Mouse (Mus musculus) Patski (cell line): ENCODE measurements around the gene Rpl18a. TPM values are rescaled to one million over a fixed set of nuclear protein-coding genes. Genes with fewer than 3 reads are reported as not detected.

Source experiments
- ATAC-seq: fragments of 100-300 bp; one replicate; pipeline ENCODE4 v1.8.0; 2021
- CTCF ChIA-PET: fragments of 350-600 bp; sonication (Branson Sonifier 250); formaldehyde crosslinking; loops from one replicate; lab custom pipeline; 2022; ENCODE audit warnings: inconsistent platforms; lab: Charles Lee
- POLR2A ChIA-PET: fragments of 350-600 bp; sonication (Branson Sonifier 250); formaldehyde crosslinking; loops from one replicate; lab custom pipeline; 2022; ENCODE audit warnings: antibody characterized with exemption, inconsistent platforms; lab: Charles Lee
- DNase-seq: peaks from one replicate; pipeline ENCODE4 v3.0.0-alpha.2; 2011; ENCODE audit warnings: low read depth, low spot score
- H3K27me3 ChIP-seq: fragments of 371-371 bp; one replicate; pipeline ENCODE4 v1.5.1; 2021
- CTCF ChIP-seq: fragments of 100-300 bp; IDR thresholded peaks from one replicate; pipeline ENCODE4 v1.5.1; 2021
- in situ Hi-C: fragments of 300-500 bp; cut with MboI; formaldehyde crosslinking; loops from 3 replicates; pipeline ENCODE4 v1.11.1; 2018; ENCODE audit warnings: low pct_unique_long_range_greater_than_20kb, mixed read lengths
- polyA plus RNA-seq: library from polyadenylated mRNA; unstranded; gene quantifications from one replicate; pipeline ENCODE4 v1.2.3, GENCODE M21; 2021

Gene Rpl18a
- polyA plus RNA-seq, 1 experiment from 2014 or later = 1,930 TPM

DNA sequence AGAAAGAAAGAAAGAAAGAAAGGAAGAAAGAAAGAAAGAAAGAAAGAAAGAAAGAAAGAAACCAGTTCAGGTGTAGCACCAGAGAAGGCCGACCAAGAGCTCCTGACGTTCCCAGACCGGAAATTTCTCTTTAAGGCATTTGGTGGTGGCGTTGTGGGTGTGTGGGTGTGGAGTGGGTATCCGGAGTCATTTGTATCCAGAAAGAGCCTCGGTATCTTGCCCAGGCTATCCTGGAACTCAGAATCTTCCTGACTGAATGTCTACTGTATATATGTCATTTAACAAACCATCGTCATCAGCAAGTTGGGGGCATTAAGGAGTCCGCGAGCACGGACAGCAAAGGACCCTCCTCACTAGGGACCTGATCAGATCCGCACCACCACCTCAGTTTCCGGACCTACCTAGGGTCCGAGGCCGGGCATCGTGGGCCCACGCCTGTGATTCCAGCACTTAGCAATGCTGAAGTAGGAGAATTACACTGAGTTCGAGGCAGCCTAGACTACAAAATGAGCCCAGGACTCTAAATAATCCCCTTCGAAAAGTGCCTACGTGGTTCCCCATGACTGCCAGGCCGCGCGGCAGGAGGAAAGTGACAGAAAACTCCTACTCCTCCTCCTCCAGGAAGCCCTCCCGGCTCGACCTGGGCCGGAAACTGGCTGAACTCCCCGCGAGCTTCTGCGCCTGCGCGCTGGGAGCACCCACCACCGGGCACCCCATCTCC is 24.4 kb downstream of the Rpl18a start:
- in situ Hi-C loops = no loop called here
- no peak for TF ChIP-seq CTCF
- DNase-seq (no peak), ATAC-seq (no peak)
- H3K27me3 ChIP-seq = no peaks in the 10 kb centered on the region
- ChIA-PET POLR2A (interaction anchor here (0.9 to 1.2 kb wide), 4 partner anchors 16 to 33 kb away, joined by 3 to 4 read pairs (median 3); partner anchors contain the start of gene Map1s), CTCF (interaction anchor here (0.7 to 3.1 kb wide), 9 partner anchors 15 to 144 kb away, joined by 3 to 17 read pairs (median 3); partner anchors contain the start of gene Rpl18a)

DNA sequence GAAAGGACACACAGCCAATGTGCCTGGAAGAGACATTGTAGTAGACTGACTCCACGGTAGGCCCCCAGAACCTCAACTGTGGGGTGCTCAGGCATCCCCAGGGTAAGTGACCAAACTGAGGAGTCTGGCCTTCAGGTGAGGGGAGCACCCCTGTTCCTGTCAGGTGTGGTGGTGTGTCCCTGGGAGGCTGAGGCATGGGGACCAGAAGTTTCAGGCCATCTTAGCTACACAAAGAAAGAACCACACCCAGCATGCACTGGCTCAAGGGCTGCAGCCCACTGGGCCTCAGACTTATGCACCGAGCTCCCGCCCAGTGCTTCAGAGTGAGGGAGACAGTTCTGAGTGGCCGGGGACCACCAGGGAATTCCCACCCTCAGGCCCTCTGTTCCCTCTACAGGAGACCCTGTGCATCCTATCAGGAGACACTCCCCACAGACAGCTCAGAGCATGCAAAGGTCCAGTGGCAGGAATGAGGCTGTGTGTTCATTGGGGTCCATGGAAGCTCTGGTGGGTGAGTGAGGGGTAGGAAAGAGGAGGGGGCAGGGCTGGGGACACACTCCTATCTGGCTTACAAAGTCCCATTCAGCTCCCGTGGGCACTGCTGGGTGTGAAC is 25.9 kb downstream of the Rpl18a start:
- ChIA-PET CTCF (interaction anchor here (1.2 to 3.4 kb wide), 4 partner anchors 9 to 30 kb away, joined by 3 to 17 read pairs (median 10); partner anchors contain the start of gene Rpl18a), POLR2A (interaction anchor here (1.1 to 1.2 kb wide), 2 partner anchors 15 to 27 kb away, joined by 3 read pairs; no protein-coding TSS in a partner anchor)
- H3K27me3 ChIP-seq = no peaks in the 10 kb centered on the region
- no peak for TF ChIP-seq CTCF
- DNase-seq = no peak
- ATAC-seq = no peak
- in situ Hi-C loops = no loop called here

DNA sequence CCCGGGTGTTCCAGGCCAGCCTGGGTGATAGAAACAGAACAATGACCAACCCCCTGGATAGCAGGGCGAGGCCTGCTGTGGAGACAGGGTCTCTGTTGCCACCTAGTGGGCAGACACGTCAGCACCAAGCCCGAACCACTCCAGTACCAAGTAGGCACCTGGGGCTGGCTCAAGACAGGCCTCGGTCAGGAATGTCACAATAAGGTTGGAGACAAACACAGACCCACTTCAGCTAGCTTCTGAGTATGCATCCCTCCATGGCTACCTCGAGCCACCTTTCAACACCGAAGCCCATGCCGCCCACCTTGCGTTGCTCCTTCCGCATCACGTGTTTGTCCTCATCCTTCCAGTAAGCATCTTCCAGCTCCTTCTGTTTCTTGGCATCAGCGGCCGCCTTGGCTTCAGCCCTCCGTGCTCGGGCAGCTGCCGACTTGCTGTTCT is 27.6 kb downstream of the Rpl18a start:
- in situ Hi-C loops = no loop called here
- no peak for DNase-seq
- TF ChIP-seq CTCF = no peak
- ChIA-PET POLR2A (interaction anchor here (0.9 kb wide), 1 partner anchor 10 kb away, joined by 4 read pairs; no protein-coding TSS in a partner anchor), CTCF (interaction anchor here (0.7 to 3.4 kb wide), 11 partner anchors 10 to 107 kb away, joined by 3 to 58 read pairs (median 4); partner anchors contain the start of gene Arrdc2)
- no peaks in the 10 kb centered on the region for H3K27me3 ChIP-seq
- peak; percentile 42 for ATAC-seq

DNA sequence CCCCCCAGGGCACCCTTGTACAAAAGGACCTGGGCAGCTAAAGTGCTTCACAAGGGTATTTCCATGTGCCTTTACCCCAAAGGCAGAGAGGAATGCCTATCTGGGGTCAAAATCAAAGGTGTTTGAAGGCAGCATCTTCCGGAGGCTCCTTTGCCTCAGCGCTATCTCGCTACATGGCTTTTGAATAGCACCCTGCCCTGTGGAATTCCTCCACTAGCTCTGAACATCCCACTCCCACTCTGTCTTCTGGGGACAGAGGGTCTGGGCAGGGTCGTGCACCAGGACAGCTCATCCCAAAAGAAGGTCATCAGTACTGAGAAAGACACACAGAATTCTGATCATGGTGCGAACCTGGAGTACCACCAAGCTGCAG is 28.0 kb downstream of the Rpl18a start:
- H3K27me3 ChIP-seq = no peaks in the 10 kb centered on the region
- POLR2A ChIA-PET = interaction anchor here (0.9 to 1.2 kb wide), 2 partner anchors 11 to 24 kb away, joined by 4 to 6 read pairs; no protein-coding TSS in a partner anchor
- DNase-seq = no peak
- no peak for ATAC-seq
- in situ Hi-C loops = no loop called here
- no peak for TF ChIP-seq CTCF
- CTCF ChIA-PET = interaction anchor here (0.7 to 3.4 kb wide), 10 partner anchors 9 to 107 kb away, joined by 3 to 58 read pairs (median 4); partner anchors contain the start of gene Arrdc2

DNA sequence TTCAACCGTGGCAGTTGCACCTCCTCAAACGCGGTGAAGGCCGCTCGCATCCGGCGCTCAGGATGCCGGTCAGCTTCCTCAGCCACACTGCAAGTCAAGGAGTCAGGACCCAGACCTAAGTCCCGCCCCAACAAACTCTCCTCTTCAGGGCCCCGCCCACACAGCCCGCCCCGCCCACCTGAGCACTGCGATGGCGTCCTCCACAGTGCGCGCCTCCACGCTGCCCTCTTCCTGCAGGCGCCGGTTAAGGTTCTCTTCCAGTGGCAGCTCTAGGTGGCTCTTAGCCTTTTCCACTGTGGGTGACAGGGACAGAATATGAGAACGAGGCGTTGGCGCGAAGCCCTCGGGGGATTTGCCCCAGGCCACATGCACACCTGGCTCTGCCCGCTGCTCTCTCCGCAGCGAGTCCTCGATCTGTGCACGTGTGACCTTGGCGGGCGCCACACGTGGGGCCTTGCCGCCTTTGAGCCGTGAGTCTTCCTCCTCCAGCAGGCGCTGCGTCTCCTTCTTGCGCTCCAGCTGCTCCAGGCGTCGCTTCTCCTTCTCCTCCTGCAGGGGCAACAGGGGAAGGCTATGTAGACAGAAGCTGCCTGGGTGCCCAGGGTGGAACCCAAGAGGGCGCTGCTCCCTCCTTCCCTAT is 28.5 kb downstream of the Rpl18a start:
- ATAC-seq = no peak
- POLR2A ChIA-PET = interaction anchor here (1.2 kb wide), 1 partner anchor 24 kb away, joined by 6 read pairs; no protein-coding TSS in a partner anchor

DNA sequence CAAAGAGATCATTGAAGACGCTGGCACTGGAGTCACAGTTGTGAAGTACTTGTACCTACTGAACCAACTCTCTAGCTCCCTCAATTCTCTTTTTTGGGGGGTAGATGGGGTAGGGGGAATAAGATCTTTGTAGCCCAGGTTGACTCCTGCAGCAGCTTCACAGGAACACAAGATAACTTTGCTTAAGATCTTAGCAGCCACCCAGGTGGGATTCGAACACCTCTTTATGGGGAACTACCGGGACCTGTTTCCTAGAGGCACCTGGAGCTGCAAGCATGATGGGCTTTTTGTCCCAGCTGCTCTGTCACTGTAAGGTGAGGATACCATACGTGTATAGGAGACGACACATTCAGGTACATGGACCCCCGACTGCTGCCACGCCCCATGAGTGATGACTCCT is 30.6 kb downstream of the Rpl18a start:
- no peaks in the 10 kb centered on the region for H3K27me3 ChIP-seq
- in situ Hi-C loops = no loop called here
- ATAC-seq = no peak
- ChIA-PET CTCF (interaction anchor here (1.0 to 3.5 kb wide), 3 partner anchors 12 to 103 kb away, joined by 3 to 16 read pairs (median 4); no protein-coding TSS in a partner anchor), POLR2A (no interaction called here)
- no peak for DNase-seq
- TF ChIP-seq CTCF = no peak

More for the DNA sequence above, 28.5 kb downstream of the Rpl18a start:
- TF ChIP-seq CTCF = no peak
- in situ Hi-C loops = no loop called here
- H3K27me3 ChIP-seq = no peaks in the 10 kb centered on the region
- CTCF ChIA-PET = interaction anchor here (0.7 to 3.4 kb wide), 10 partner anchors 9 to 107 kb away, joined by 3 to 58 read pairs (median 4); partner anchors contain the start of gene Arrdc2
- DNase-seq = no peak

DNA sequence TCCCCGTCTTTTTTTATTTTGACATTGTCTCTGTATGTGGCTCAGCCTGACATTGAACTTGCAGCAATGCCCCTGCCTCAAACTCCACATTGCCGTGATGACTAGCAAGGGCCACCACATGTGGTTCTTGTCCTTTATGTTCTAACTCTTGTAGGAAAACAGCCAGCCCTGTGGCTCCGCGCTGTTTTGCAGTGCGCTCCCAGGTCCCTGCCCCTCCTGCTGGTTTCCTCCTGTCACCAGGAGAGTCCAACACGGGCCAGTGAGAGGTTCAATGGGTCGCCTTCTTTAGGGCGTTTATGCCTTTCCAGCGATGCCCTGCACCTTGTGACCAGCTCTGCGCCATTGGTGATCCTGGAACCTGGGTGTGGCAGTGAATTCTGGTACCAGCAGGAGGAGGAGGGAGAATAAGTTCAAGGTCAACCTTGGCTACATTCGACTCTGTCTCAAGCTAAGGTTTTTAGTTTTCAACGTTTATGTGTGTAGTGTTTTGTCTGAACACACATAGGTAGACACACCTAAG is 31.2 kb downstream of the Rpl18a start:
- POLR2A ChIA-PET = no interaction called here
- ATAC-seq = no peak
- DNase-seq = no peak
- in situ Hi-C loops = no loop called here
- TF ChIP-seq CTCF = no peak
- H3K27me3 ChIP-seq = no peaks in the 10 kb centered on the region
- CTCF ChIA-PET = interaction anchor here (1.0 to 3.5 kb wide), 3 partner anchors 12 to 103 kb away, joined by 3 to 16 read pairs (median 4); no protein-coding TSS in a partner anchor

DNA sequence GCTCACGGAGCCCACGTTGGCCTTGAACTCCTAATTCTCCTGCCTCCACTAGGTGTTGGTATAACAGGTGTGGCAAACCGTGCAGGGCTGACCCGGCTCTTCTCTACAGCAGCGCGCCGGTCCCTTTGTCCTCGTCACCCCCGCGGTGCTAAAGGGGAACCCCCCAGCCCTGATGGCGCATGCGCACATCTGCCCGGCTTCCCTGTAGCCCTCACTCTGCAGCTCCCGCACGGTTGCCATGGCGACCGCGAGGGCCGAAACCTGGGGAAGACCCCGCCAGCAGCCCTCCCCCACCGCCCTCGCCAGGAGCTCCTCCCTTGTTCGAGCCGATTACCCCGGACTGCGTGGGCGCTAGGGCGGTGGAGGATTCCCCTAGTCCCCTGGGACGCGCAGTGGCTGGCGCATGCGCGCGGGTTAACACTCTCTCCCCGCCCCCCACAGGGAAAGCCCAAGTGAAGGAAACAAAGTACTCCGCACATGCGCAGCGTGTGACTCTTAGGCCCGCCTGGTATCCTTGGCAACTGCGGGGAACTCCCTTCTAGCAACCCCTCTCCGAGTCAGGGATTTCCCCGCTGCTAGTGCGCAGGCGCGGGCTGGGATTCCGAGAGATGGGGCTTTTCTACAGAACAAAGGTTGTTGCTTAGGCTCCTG is 31.7 kb downstream of the Rpl18a start:
- H3K27me3 ChIP-seq = no peaks in the 10 kb centered on the region
- in situ Hi-C loops = no loop called here
- peak; percentile 67 for ATAC-seq
- no peak for TF ChIP-seq CTCF
- DNase-seq = peak; percentile 99
- ChIA-PET CTCF (interaction anchor here (1.0 to 3.5 kb wide), 3 partner anchors 11 to 102 kb away, joined by 3 to 16 read pairs (median 4); no protein-coding TSS in a partner anchor), POLR2A (interaction anchor here (0.5 kb wide), 1 partner anchor 11 kb away, joined by 3 read pairs; no protein-coding TSS in a partner anchor)

DNA sequence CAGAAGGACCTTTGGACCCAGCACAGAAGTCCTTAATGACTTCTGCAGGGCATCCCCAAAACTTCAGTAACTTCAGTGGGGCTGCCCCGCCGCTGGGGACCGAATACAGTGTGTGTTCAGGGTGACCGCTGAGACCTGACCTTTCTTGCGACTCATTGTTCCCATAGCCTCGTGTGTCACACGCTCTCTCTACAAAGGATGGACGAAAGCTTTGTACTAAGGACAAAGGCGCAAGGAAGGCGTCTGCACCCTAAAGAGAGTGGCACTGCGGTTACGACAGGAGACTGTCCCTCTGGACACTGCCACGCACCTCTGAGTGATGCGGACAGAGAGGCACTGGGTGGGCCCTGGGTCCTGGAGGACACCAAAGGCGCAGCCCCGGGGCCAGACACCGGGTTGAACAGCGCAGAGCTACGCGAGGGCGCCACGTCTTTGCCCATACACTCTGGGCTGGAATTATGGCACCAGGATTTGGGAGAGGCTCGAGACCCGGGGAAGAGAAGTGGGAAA is 32.4 kb downstream of the Rpl18a start:
- CTCF ChIA-PET = interaction anchor here (3.5 kb wide), 1 partner anchor 20 kb away, joined by 16 read pairs; no protein-coding TSS in a partner anchor
- POLR2A ChIA-PET = interaction anchor here (0.5 kb wide), 1 partner anchor 11 kb away, joined by 3 read pairs; no protein-coding TSS in a partner anchor
- in situ Hi-C loops = no loop called here
- no peak for TF ChIP-seq CTCF
- H3K27me3 ChIP-seq = no peaks in the 10 kb centered on the region
- no peak for DNase-seq
- no peak for ATAC-seq
